Mouse (Mus musculus) erythroblast, embryonic 14.5 days (primary cell): Measurements from ENCODE around the gene Wdr27. TPM values are rescaled to one million over a fixed set of nuclear protein-coding genes. Genes with fewer than 3 reads are reported as not detected.
A peak's percentile ranks its signal among the peaks of the same experiment; 100 is the strongest.
"Not testable (repeated sequence)": the region's sequence is repeated elsewhere in the genome, so short reads cannot be mapped to it uniquely, and the experiment has no call there.

Experiments
- H3K27me3 ChIP-seq: 2 replicates; pipeline ENCODE4 v1.6.1; 2012; ENCODE audit warnings: inconsistent platforms; ENCODE audit not compliant: control insufficient read depth
- H3K36me3 ChIP-seq: 2 replicates; pipeline ENCODE4 v1.6.1; 2012; ENCODE audit warnings: mild to moderate bottlenecking, inconsistent platforms; ENCODE audit not compliant: control insufficient read depth
- H3K4me1 ChIP-seq: 2 replicates; pipeline ENCODE4 v1.6.1; 2012; ENCODE audit warnings: inconsistent platforms; ENCODE audit not compliant: control insufficient read depth
- H3K4me3 ChIP-seq: replicated peaks from 2 replicates; pipeline ENCODE3; 2012; ENCODE audit warnings: moderate library complexity, mild to moderate bottlenecking, inconsistent platforms
- H3K9me3 ChIP-seq: 2 replicates; pipeline ENCODE4 v1.6.1; 2012; ENCODE audit warnings: low read length, inconsistent platforms, mixed read lengths; ENCODE audit not compliant: control insufficient read depth
- GATA1 ChIP-seq: IDR thresholded peaks from 2 replicates; pipeline ENCODE4 v1.6.1; 2012; ENCODE audit warnings: low read length, inconsistent platforms, mixed read lengths
- TAL1 ChIP-seq: IDR thresholded peaks from 3 replicates; pipeline ENCODE4 v1.6.1; 2012; ENCODE audit warnings: low read length, inconsistent platforms, mixed read lengths
- polyA plus RNA-seq: library from polyadenylated mRNA; stranded (reverse); fragments of >175 nt; gene quantifications from 2 replicates; pipeline ENCODE4 v1.2.3, GENCODE M21; 2012

Gene Wdr27
- polyA plus RNA-seq = not detected in 2 replicates

- Histone ChIP-seq H3K4me3 (peak within 1 kb of the TSS; percentile 68), H3K9me3 (no peaks in the 10 kb centered on the region), H3K4me1 (peaks cover 27% of the 10 kb centered on the region), H3K27me3 (no peaks in the 10 kb centered on the region), H3K36me3 (peaks cover 45% of the 10 kb centered on the region)
- TF ChIP-seq TAL1 (no peak), GATA1 (no peak)
These were observed at the start of gene Wdr27, which contains the start of gene 1600012H06Rik for GRCm38 (mm10) chr17:14943009-14943728. Wdr27 (minus strand) TSS chr17:14943158. 1600012H06Rik (plus strand) TSS chr17:14943184.

- H3K4me1 ChIP-seq = not testable (repeated sequence)
These were observed 49.7 kb upstream of the Wdr27 start for GRCm38 (mm10) chr17:14992522-14993138.

GRCm38 (mm10) chr17:14990116-14990702, 47.3 kb upstream of the Wdr27 start:
- H3K4me3 ChIP-seq, H3K4me1 ChIP-seq, H3K27me3 ChIP-seq, H3K36me3 ChIP-seq, H3K9me3 ChIP-seq: not testable (repeated sequence)

More at GRCm38 (mm10) chr17:14992522-14993138, 49.7 kb upstream of the Wdr27 start:
- H3K4me3 ChIP-seq, H3K27me3 ChIP-seq, H3K36me3 ChIP-seq, H3K9me3 ChIP-seq: not testable (repeated sequence)

- H3K4me3 ChIP-seq = peak within 1 kb of the TSS; percentile 35
- not testable (repeated sequence) for H3K36me3 ChIP-seq, H3K4me1 ChIP-seq, H3K9me3 ChIP-seq, H3K27me3 ChIP-seq
These were observed 35.5 kb upstream of the Wdr27 start, which contains the start of the genes 9030025P20Rik and Gm3417 for GRCm38 (mm10) chr17:14978362-14979038. 9030025P20Rik (plus strand) TSS chr17:14978468. Gm3417 (minus strand) TSS chr17:14978790.

GRCm38 (mm10) chr17:14977718-14978361, 34.9 kb upstream of the Wdr27 start:
- not testable (repeated sequence) for H3K27me3 ChIP-seq, H3K9me3 ChIP-seq, H3K4me1 ChIP-seq, H3K36me3 ChIP-seq
- peak overlapping the region; percentile 35 for H3K4me3 ChIP-seq

- H3K4me3 ChIP-seq, H3K4me1 ChIP-seq, H3K9me3 ChIP-seq, H3K27me3 ChIP-seq, H3K36me3 ChIP-seq: not testable (repeated sequence)
These were observed 25.5 kb upstream of the Wdr27 start for GRCm38 (mm10) chr17:14968373-14968913.

- Histone ChIP-seq H3K4me1 (peaks cover 30% of the 10 kb centered on the region), H3K36me3 (peaks cover 23% of the 10 kb centered on the region)
- not testable (repeated sequence) for H3K9me3 ChIP-seq, H3K4me3 ChIP-seq, H3K27me3 ChIP-seq
These were observed 18.7 kb upstream of the Wdr27 start for GRCm38 (mm10) chr17:14961557-14962154.

GRCm38 (mm10) chr17:14960951-14961556, 18.1 kb upstream of the Wdr27 start, which contains the start of gene Phf10:
Phf10 (minus strand) TSS chr17:14961273.
- H3K27me3 ChIP-seq, H3K9me3 ChIP-seq: not testable (repeated sequence)
- Histone ChIP-seq H3K36me3 (peaks cover 29% of the 10 kb centered on the region), H3K4me3 (peak within 1 kb of the TSS; percentile 88), H3K4me1 (peaks cover 34% of the 10 kb centered on the region)
